Mouse (Mus musculus) CH12.LX (cell line): ENCODE data around the gene Olfr520. TPM values are rescaled to one million over a fixed set of nuclear protein-coding genes. Genes with fewer than 3 reads are reported as not detected.

Source experiments
- DNase-seq: peaks from one replicate; pipeline ENCODE4 v3.0.0-alpha.2; 2013; ENCODE audit errors: extremely low read depth
- H3K27ac ChIP-seq: 2 replicates; pipeline ENCODE4 v1.5.1; 2012; ENCODE audit warnings: low read depth, mild to moderate bottlenecking, control low read depth, moderate library complexity; ENCODE audit not compliant: insufficient read depth
- H3K27me3 ChIP-seq: replicated peaks from 2 replicates; pipeline ENCODE3; 2012; ENCODE audit warnings: inconsistent platforms
- H3K36me3 ChIP-seq, 2 experiments: replicated peaks in 1 of 2; 2 replicates each; pipeline versions ENCODE3 to v1.6.1; 2012; ENCODE audit warnings: inconsistent platforms in 1 of 2, low read length in 1 of 2, mild to moderate bottlenecking in 1 of 2, mixed read lengths in 1 of 2, moderate library complexity in 1 of 2; ENCODE audit not compliant: control insufficient read depth in 1 of 2, insufficient read depth in 1 of 2
- H3K4me1 ChIP-seq, 2 experiments: 2 replicates each; pipeline ENCODE4 v1.6.1; 2012; ENCODE audit warnings: inconsistent platforms in 1 of 2, moderate library complexity in 1 of 2; ENCODE audit not compliant: insufficient read depth in 2 of 2, control insufficient read depth in 1 of 2
- H3K4me2 ChIP-seq: 2 replicates; pipeline ENCODE4 v1.6.1; 2012; ENCODE audit warnings: low read depth, mild to moderate bottlenecking, control low read depth; ENCODE audit not compliant: poor library complexity, insufficient read depth, severe bottlenecking
- H3K4me3 ChIP-seq, 3 experiments: fragments of 150-350 bp in 1 of 3; sonication (generic) in 1 of 3; replicated peaks in 1 of 3; 2 replicates each; pipeline versions ENCODE3 to v1.5.1; 2011 to 2012; ENCODE audit warnings: low read depth in 2 of 3, low read length in 2 of 3, mild to moderate bottlenecking in 2 of 3, moderate library complexity in 2 of 3, control low read depth in 1 of 3, improper control_type of control experiment in 1 of 3, inconsistent platforms in 1 of 3, mixed read lengths in 1 of 3; ENCODE audit not compliant: poor library complexity in 1 of 3
- H3K79me2 ChIP-seq: replicated peaks from 2 replicates; pipeline ENCODE4 v1.6.1; 2012; ENCODE audit warnings: mild to moderate bottlenecking, moderate library complexity; ENCODE audit not compliant: control insufficient read depth, poor library complexity, insufficient read depth, severe bottlenecking; ENCODE audit errors: extremely low read depth
- H3K9ac ChIP-seq: 2 replicates; pipeline ENCODE4 v1.6.1; 2012; ENCODE audit warnings: low read depth, mild to moderate bottlenecking, control low read depth, moderate library complexity; ENCODE audit not compliant: insufficient read depth
- H3K9me3 ChIP-seq: replicated peaks from 2 replicates; pipeline ENCODE3; 2012; ENCODE audit warnings: low read length, inconsistent platforms, mixed read lengths
- BHLHE40 ChIP-seq: IDR thresholded peaks from 2 replicates; pipeline ENCODE4 v1.6.1; 2011; ENCODE audit warnings: mild to moderate bottlenecking, low read depth, low read length, improper control_type of control experiment
- CHD1 ChIP-seq: IDR thresholded peaks from 2 replicates; pipeline ENCODE4 v1.6.1; 2012; ENCODE audit warnings: low read depth, low read length, improper control_type of control experiment, inconsistent platforms
- CHD2 ChIP-seq: IDR thresholded peaks from 2 replicates; pipeline ENCODE4 v1.6.1; 2011; ENCODE audit warnings: low read length, improper control_type of control experiment
- CTCF ChIP-seq, 2 experiments: IDR thresholded peaks in 1 of 2; conservative IDR thresholded peaks in 1 of 2; 2 replicates each; pipeline ENCODE4 v1.5.1; 2011 to 2012; ENCODE audit warnings: low read depth in 2 of 2, low read length in 2 of 2, improper control_type of control experiment in 1 of 2, inconsistent platforms in 1 of 2, mild to moderate bottlenecking in 1 of 2, moderate library complexity in 1 of 2
- ELF1 ChIP-seq: IDR thresholded peaks from 2 replicates; pipeline ENCODE4 v1.6.1; 2014; ENCODE audit warnings: low read depth, mild to moderate bottlenecking, inconsistent platforms, low read length, improper control_type of control experiment
- IRF4 ChIP-seq: IDR thresholded peaks from 2 replicates; pipeline ENCODE4 v1.6.1; 2014; ENCODE audit warnings: low read depth, mild to moderate bottlenecking, inconsistent platforms, low read length, improper control_type of control experiment
- JUN ChIP-seq: IDR thresholded peaks from 2 replicates; pipeline ENCODE4 v1.6.1; 2011; ENCODE audit warnings: low read depth, mild to moderate bottlenecking, low read length, improper control_type of control experiment, moderate library complexity; ENCODE audit not compliant: insufficient read depth
- JUND ChIP-seq: conservative IDR thresholded peaks from 2 replicates; pipeline ENCODE4 v1.6.1; 2011; ENCODE audit warnings: low read depth, low read length, improper control_type of control experiment
- MAZ ChIP-seq: IDR thresholded peaks from 2 replicates; pipeline ENCODE4 v1.6.1; 2012; ENCODE audit warnings: low read depth, mild to moderate bottlenecking, inconsistent platforms, low read length, improper control_type of control experiment, moderate library complexity
- MYC ChIP-seq: IDR thresholded peaks from 2 replicates; pipeline ENCODE4 v1.6.1; 2011; ENCODE audit warnings: low read depth, mild to moderate bottlenecking, improper control_type of control experiment, low read length
- NRF1 ChIP-seq: IDR thresholded peaks from 2 replicates; pipeline ENCODE4 v1.6.1; 2014; ENCODE audit warnings: low read depth, mild to moderate bottlenecking, inconsistent platforms, low read length, improper control_type of control experiment, moderate library complexity
- SMC3 ChIP-seq: IDR thresholded peaks from 2 replicates; pipeline ENCODE4 v1.6.1; 2011; ENCODE audit warnings: low read depth, low read length, improper control_type of control experiment
- UBTF ChIP-seq: IDR thresholded peaks from 2 replicates; pipeline ENCODE4 v1.6.1; 2012; ENCODE audit warnings: low read depth, mild to moderate bottlenecking, inconsistent platforms, low read length, improper control_type of control experiment, moderate library complexity
- USF1 ChIP-seq: IDR thresholded peaks from 2 replicates; pipeline ENCODE4 v1.6.1; 2014; ENCODE audit warnings: low read depth, mild to moderate bottlenecking, inconsistent platforms, low read length, improper control_type of control experiment
- ZC3H11A ChIP-seq: IDR thresholded peaks from 2 replicates; pipeline ENCODE4 v1.6.1; 2012; ENCODE audit warnings: low read depth, mild to moderate bottlenecking, inconsistent platforms, low read length, improper control_type of control experiment
- ZKSCAN1 ChIP-seq: IDR thresholded peaks from 2 replicates; pipeline ENCODE4 v1.6.1; 2012; ENCODE audit warnings: low read depth, inconsistent platforms, low read length, improper control_type of control experiment, borderline replicate concordance
- dilution Hi-C: fragments of 300-500 bp; cut with MboI; formaldehyde crosslinking; loops from 2 replicates; pipeline ENCODE4 v1.14.3; 2020; ENCODE audit warnings: low sequenced_read_pairs; ENCODE audit not compliant: extremely low pct_unique_long_range_greater_than_20kb, extremely low pct_ligation_motif_present
- in situ Hi-C: fragments of 300-500 bp; cut with MboI; formaldehyde crosslinking; loops from 3 replicates; pipeline ENCODE4 v1.14.3; 2019; ENCODE audit warnings: low sequenced_read_pairs, low pct_ligation_motif_present, low pct_unique_long_range_greater_than_20kb, mixed read lengths
- polyA plus RNA-seq: library from polyadenylated mRNA; unstranded; fragments of >175 nt; gene quantifications from 2 replicates; pipeline ENCODE4 v1.2.1, GENCODE M21; 2012; ENCODE audit warnings: low read depth; ENCODE audit not compliant: insufficient read length
- total RNA-seq, 2 experiments: library from RNA; depleted of rRNA; stranded (reverse); fragments of 300-350 nt in 1 of 2; fragments of >200 nt in 1 of 2; gene quantifications; 2 replicates each; pipeline ENCODE4 v1.2.3; 2012 to 2014

Olfr520 gene
- total and polyA plus RNA-seq, 3 experiments = not detected

DNA sequence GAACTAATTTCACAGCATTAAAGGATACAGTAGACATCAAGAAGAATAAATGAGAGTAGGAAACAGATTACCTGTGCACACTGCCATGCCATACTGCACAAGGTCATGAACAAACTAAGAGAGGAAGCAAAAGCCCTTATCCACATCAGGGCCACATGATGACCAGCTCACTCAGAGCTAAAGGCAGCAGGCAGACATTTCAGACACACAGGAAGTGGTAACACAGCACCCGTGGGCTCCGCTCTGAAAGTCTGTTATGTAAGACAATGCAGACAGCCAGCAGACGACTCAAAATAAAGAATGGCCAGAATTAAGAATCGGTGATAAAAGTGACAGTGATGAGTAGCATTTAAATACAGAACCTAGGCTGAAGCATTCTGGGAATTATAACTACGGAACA, 51.3 kb downstream of the Olfr520 start:
- TF ChIP-seq CTCF (conservative IDR thresholded peaks at IDR 0.05 in 1 of 2, IDR thresholded peaks at IDR 0.05 in 1 of 2; ENCODE audit: low read depth in 2 of 2, low read length in 2 of 2) = no peak
- no peak for TF ChIP-seq UBTF
- TF ChIP-seq USF1 = no peak
- no peak for TF ChIP-seq MYC
- Histone ChIP-seq H3K9me3 (no peaks in the 10 kb centered on the region), H3K27me3 (no peaks in the 10 kb centered on the region), H3K27ac (no peak overlapping the region), H3K4me1 (peaks cover 6 to 24% of the 10 kb centered on the region in 2 experiments; a peak in 2 of 4 replicates), H3K4me3 (no peak overlapping the region), H3K79me2 (no peaks in the 10 kb centered on the region), H3K4me2 (no peak overlapping the region), H3K9ac (no peak overlapping the region), H3K36me3 (no peaks in the 10 kb centered on the region)
- dilution Hi-C loops (no loop called here), in situ Hi-C loops (loop anchor here (5.0 kb wide), 1 partner anchor 69 kb away; the partner anchor contains the start of gene Slco2b1)
- no peak for DNase-seq

DNA sequence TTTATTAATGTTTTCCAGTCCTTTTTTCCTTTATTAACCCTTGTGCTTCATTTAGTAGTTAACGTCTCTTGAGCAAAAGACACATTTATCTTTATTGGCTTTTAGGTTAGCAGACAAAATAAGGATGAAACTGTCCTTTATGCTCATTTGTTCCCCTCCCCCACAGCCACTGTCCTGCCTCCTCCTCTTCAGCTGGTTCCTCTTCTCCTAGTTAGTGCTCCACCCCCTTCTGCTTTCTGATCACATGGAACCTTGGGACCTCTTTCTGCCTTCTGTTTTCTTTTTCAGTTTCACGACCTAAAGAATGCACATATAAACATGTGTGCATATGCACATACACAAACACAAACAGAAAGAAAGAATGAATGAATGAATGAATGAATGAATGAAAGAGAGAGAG, 51.8 kb downstream of the Olfr520 start:
- dilution Hi-C loops = no loop called here
- H3K27me3 ChIP-seq = no peaks in the 10 kb centered on the region
- TF ChIP-seq JUN = no peak
- no peak for TF ChIP-seq JUND
- no peak for TF ChIP-seq NRF1
- no peak for TF ChIP-seq CTCF (conservative IDR thresholded peaks at IDR 0.05 in 1 of 2, IDR thresholded peaks at IDR 0.05 in 1 of 2; ENCODE audit: low read depth in 2 of 2, low read length in 2 of 2)
- no peak for TF ChIP-seq BHLHE40
- no peak for TF ChIP-seq ZC3H11A
- TF ChIP-seq CHD2 = no peak
- TF ChIP-seq, all 38 proteins: peak for 0
- H3K36me3 ChIP-seq = no peaks in the 10 kb centered on the region
- peaks cover 6 to 24% of the 10 kb centered on the region in 2 experiments; a peak in 2 of 4 replicates for H3K4me1 ChIP-seq
- H3K27ac ChIP-seq = no peak overlapping the region
- no peaks in the 10 kb centered on the region for H3K9me3 ChIP-seq
- in situ Hi-C loops = loop anchor here (5.0 kb wide), 1 partner anchor 70 kb away; the partner anchor contains the start of gene Slco2b1
- H3K4me2 ChIP-seq = no peak overlapping the region; the same call in 1 of the 2 replicates
- no peak overlapping the region for H3K9ac ChIP-seq
- H3K4me3 ChIP-seq = no peak overlapping the region
- no peaks in the 10 kb centered on the region for H3K79me2 ChIP-seq
- no peak for DNase-seq

DNA sequence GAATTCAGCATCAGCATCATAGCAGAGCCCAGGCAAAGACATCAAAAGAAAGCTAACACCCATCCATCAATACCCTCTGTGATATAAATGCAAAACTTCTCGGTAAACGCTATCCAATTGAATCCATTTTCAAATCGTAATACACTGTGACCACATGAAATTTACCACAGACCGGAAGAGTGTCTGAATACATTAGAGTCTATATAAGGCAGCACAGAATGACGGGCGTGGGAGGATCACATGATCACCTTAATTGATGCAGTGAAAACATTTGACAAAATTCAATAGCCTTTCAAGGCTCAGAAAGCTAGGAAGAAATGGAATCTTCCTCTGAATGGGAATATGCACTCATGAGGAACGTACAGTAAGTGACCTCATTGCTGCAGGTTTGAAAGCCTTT, 53.3 kb downstream of the Olfr520 start:
- H3K79me2 ChIP-seq = no peaks in the 10 kb centered on the region
- TF ChIP-seq ELF1 (no peak), NRF1 (no peak), SMC3 (no peak), ZKSCAN1 (no peak), IRF4 (no peak), USF1 (no peak), CHD1 (no peak), MAZ (no peak), CTCF (conservative IDR thresholded peaks at IDR 0.05 in 1 of 2, IDR thresholded peaks at IDR 0.05 in 1 of 2; ENCODE audit: low read depth in 2 of 2, low read length in 2 of 2) (no peak)
- in situ Hi-C loops = loop anchor here (5.0 kb wide), 1 partner anchor 71 kb away; the partner anchor contains the start of gene Slco2b1
- no peaks in the 10 kb centered on the region for H3K9me3 ChIP-seq
- H3K4me3 ChIP-seq = no peak overlapping the region
- no peak overlapping the region for H3K4me2 ChIP-seq
- H3K27me3 ChIP-seq = no peaks in the 10 kb centered on the region
- dilution Hi-C loops = no loop called here
- no peak overlapping the region for H3K9ac ChIP-seq
- H3K4me1 ChIP-seq = peaks cover 6 to 33% of the 10 kb centered on the region in 2 experiments; a peak in 2 of 4 replicates
- no peaks in the 10 kb centered on the region for H3K36me3 ChIP-seq
- H3K27ac ChIP-seq = no peak overlapping the region
- no peak for DNase-seq
